Mouse (Mus musculus) CD8-positive naive resting alpha-beta T cell, adult 2 months (primary cell): ENCODE results near the gene Cnbp.

Source experiments
- DNase-seq, 2 experiments: peaks; one replicate each; pipeline ENCODE4 v3.0.0; 2022; ENCODE audit warnings: low read depth in 2 of 2, low spot score in 2 of 2

Gene Cnbp

GRCm38 (mm10) chr6:87806857-87807256, 44.0 kb downstream of the Cnbp start:
- DNase-seq: no peak

- DNase-seq: no peak
These were observed 44.9 kb downstream of the Cnbp start for GRCm38 (mm10) chr6:87806028-87806427.

GRCm38 (mm10) chr6:87805448-87805847, 45.5 kb downstream of the Cnbp start:
- DNase-seq: no peak

GRCm38 (mm10) chr6:87804886-87805285, 46.0 kb downstream of the Cnbp start:
- DNase-seq: no peak

GRCm38 (mm10) chr6:87804036-87804435, 46.9 kb downstream of the Cnbp start:
- no peak for DNase-seq

- no peak for DNase-seq
These were observed 48.4 kb downstream of the Cnbp start for GRCm38 (mm10) chr6:87802462-87802861.

GRCm38 (mm10) chr6:87799576-87799975, 51.3 kb downstream of the Cnbp start:
- no peak for DNase-seq

GRCm38 (mm10) chr6:87797321-87797720, 53.6 kb downstream of the Cnbp start:
- no peak for DNase-seq

GRCm38 (mm10) chr6:87796251-87796880, 54.5 kb downstream of the Cnbp start:
- DNase-seq: no peak

- DNase-seq: no peak
These were observed 55.3 kb downstream of the Cnbp start for GRCm38 (mm10) chr6:87795385-87796150.

GRCm38 (mm10) chr6:87793821-87794510, 56.9 kb downstream of the Cnbp start:
- DNase-seq: no peak
